Mouse (Mus musculus) erythroid progenitor cell, adult 5-6 weeks (primary cell): Measurements from ENCODE around the gene Svs3b. TPM values are rescaled to one million over a fixed set of nuclear protein-coding genes. Genes with fewer than 3 reads are reported as not detected.
"Not testable (repeated sequence)": the region's sequence is repeated elsewhere in the genome, so short reads cannot be mapped to it uniquely, and the experiment has no call there.

Source experiments
- ATAC-seq: replicated peaks from 2 replicates; pipeline ENCODE4 v1.8.0; 2016; ENCODE audit warnings: moderate number of reproducible peaks, mild to moderate bottlenecking, moderate TSS enrichment, inconsistent platforms; ENCODE audit not compliant: poor library complexity, low FRiP score, severe bottlenecking
- total RNA-seq, 2 experiments: library from RNA; stranded (forward) in 1 of 2; stranded (reverse) in 1 of 2; fragments of 150-400 nt in 1 of 2; fragments of 186-747, 209-891 nt in 1 of 2; gene quantifications; 2 replicates each; pipeline versions ENCODE4 v1.2.3 to v1.2.4; 2015 to 2017; ENCODE audit warnings: low replicate concordance in 2 of 2

Gene Svs3b
- total RNA-seq (2015; ENCODE audit: low replicate concordance) = not detected in 2 replicates
- not detected in 2 replicates for total RNA-seq (2017; ENCODE audit: low replicate concordance)

GRCm38 (mm10) chr2:164256540-164256939, at the start of gene Svs3b:
Gene Svs3b, minus strand, starts transcription at chr2:164256640.
- ATAC-seq = not testable (repeated sequence)

GRCm38 (mm10) chr2:164288968-164289367, 32.5 kb upstream of the Svs3b start, which contains the start of gene Svs3a:
Gene Svs3a, plus strand, starts transcription at chr2:164289268.
- not testable (repeated sequence) for ATAC-seq

- ATAC-seq = no peak
These were observed 21.9 kb upstream of the Svs3b start, which contains the start of gene Svs4 for GRCm38 (mm10) chr2:164278359-164278758. Gene Svs4, minus strand, starts transcription at chr2:164278459.

GRCm38 (mm10) chr2:164238366-164238765, 18.1 kb downstream of the Svs3b start, which contains the start of gene Svs2:
Gene Svs2, minus strand, starts transcription at chr2:164238466.
- ATAC-seq = no peak

- ATAC-seq = no peak
These were observed 23.8 kb downstream of the Svs3b start for GRCm38 (mm10) chr2:164232671-164233070.

DNA sequence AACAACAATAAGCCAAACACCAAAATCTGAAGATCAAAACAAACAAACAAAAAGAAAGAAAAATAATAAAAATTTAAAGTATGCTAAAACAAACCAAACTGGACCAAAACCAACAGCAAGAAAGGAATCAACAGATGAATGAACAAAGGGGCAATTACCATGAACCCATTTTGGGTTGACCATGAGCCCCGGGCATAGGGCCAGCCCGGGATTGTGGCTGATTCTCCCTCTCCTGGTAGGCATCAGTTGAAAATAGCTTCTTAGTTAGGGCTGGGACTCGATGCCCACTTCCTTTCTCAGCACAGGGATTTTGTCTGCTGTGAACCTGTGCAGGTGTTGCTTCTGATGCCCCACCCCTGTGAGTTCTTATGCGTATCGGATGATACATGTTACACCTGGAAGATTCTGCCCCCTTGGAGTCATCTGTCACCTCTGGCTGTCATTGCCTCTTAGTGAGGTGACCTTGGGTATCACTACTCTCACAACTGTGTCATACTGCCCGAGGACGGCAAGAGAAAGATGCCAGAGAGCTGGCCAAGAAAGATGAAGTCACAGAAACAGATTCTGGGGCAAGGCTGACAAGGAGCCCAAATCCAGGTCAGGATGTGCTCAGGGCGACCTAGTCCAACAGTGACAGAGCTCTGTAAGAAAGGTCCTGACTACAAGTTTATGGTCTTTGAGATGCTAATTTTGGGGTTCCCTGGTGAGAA, 27.9 kb downstream of the Svs3b start:
- no peak for ATAC-seq

- ATAC-seq = no peak
These were observed 34.9 kb downstream of the Svs3b start, which contains the start of gene Wfdc15b for GRCm38 (mm10) chr2:164221522-164221921. Gene Wfdc15b, minus strand, starts transcription at chr2:164221660.

GRCm38 (mm10) chr2:164219295-164219694, 37.1 kb downstream of the Svs3b start:
- ATAC-seq = no peak

DNA sequence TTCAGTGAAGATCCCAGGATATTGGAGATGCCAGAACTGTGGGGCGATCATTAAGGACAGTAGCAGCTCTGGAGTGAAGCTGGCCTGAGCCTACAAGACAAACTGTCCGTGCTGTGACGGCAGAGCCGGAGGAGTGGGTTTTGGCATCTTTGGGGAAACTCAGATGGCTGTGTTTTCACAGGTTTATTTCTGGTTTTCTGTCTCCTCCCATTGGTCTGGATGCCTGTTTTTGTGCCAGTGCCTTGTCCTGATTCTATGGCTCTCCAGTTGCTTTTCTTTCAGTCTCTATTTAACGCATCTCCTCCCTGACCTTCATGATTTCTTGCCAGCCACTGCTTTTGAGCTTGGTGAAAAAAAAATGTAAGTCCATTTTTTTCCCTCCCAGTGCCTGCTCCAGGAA, 43.7 kb downstream of the Svs3b start:
- ATAC-seq = no peak

DNA sequence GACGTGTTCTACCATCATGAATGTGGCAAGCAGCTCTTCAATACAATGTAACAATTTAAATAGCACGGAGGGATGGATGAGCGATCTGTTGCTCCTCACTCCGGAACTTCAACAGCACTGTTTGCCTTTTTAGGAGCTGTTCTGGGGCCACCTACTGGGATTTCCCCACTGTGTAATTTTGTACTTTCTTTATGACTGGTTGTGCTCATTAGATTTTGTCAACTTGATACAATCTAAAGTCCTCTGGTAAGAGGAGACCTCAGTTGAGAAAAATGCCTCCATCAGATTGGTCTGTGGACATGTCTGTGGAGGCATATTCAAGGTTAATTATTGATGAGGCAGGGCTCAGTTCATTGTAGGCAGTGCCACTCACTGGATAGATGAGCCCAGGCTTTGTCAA, 45.5 kb downstream of the Svs3b start:
- ATAC-seq = no peak

- no peak for ATAC-seq
These were observed 49.8 kb downstream of the Svs3b start for GRCm38 (mm10) chr2:164206676-164207075.

DNA sequence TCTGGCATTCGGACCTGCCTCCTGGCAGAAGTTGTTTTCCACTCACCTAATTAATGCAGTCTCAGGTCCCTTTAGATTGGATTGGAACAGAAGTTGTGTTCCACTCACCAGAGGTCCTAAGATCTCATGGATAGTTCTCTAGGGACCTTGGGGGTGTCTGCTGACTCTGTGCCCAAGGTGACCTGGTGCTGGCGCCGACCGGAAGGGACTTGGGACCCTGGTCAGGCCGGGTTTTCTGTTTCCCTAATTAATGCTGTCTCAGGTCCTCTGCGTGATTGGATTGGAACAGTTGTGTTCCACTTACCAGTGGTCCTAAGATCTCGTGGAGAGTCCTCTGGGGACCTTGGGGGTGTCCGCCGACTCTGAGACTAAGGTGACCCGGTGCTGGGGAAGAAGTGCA, 50.4 kb downstream of the Svs3b start:
- not testable (repeated sequence) for ATAC-seq

Other genes starting within 250 kb of the Svs3b start
- gene Pabpc1l, start 231.2 kb downstream of the Svs3b start, total RNA-seq (2015; ENCODE audit: low replicate concordance) = 3.6 TPM in 1 of 2 replicates, not detected in the other
- not detected in 2 replicates for gene Pabpc1l, start 231.2 kb downstream of the Svs3b start, total RNA-seq (2017; ENCODE audit: low replicate concordance)
- 58.7 and 62.5 TPM in 2 replicates for gene Stk4, start 186.3 kb downstream of the Svs3b start, total RNA-seq (2015; ENCODE audit: low replicate concordance)
- gene Stk4, start 186.3 kb downstream of the Svs3b start, total RNA-seq (2017; ENCODE audit: low replicate concordance) = 40.8 and 74.2 TPM in 2 replicates
- gene Tomm34, start 185.5 kb downstream of the Svs3b start, total RNA-seq (2015; ENCODE audit: low replicate concordance) = 17.3 and 21.8 TPM in 2 replicates
- 9.9 and 10.2 TPM in 2 replicates for gene Tomm34, start 185.5 kb downstream of the Svs3b start, total RNA-seq (2017; ENCODE audit: low replicate concordance)
- not detected in 2 replicates for gene Kcns1, start 85.5 kb downstream of the Svs3b start, total RNA-seq (2015; ENCODE audit: low replicate concordance)
- gene Kcns1, start 85.5 kb downstream of the Svs3b start, total RNA-seq (2017; ENCODE audit: low replicate concordance) = not detected in 2 replicates
- not detected in 2 replicates for gene Wfdc5, start 73.9 kb downstream of the Svs3b start, total RNA-seq (2015; ENCODE audit: low replicate concordance)
- not detected in 2 replicates for gene Wfdc5, start 73.9 kb downstream of the Svs3b start, total RNA-seq (2017; ENCODE audit: low replicate concordance)
- not detected in 2 replicates for gene Wfdc12, start 66.0 kb downstream of the Svs3b start, total RNA-seq (2015; ENCODE audit: low replicate concordance)
- gene Wfdc12, start 66.0 kb downstream of the Svs3b start, total RNA-seq (2017; ENCODE audit: low replicate concordance) = not detected in 2 replicates
- not detected in 2 replicates for gene Wfdc15a, start 56.5 kb downstream of the Svs3b start, total RNA-seq (2015; ENCODE audit: low replicate concordance)
- not detected in 2 replicates for gene Wfdc15a, start 56.5 kb downstream of the Svs3b start, total RNA-seq (2017; ENCODE audit: low replicate concordance)
- gene Wfdc15b, start 35.0 kb downstream of the Svs3b start, total RNA-seq (2015; ENCODE audit: low replicate concordance) = not detected in 2 replicates
- gene Wfdc15b, start 35.0 kb downstream of the Svs3b start, total RNA-seq (2017; ENCODE audit: low replicate concordance) = not detected in 2 replicates
- not detected in 2 replicates for gene Svs2, start 18.2 kb downstream of the Svs3b start, total RNA-seq (2015; ENCODE audit: low replicate concordance)
- not detected in 2 replicates for gene Svs2, start 18.2 kb downstream of the Svs3b start, total RNA-seq (2017; ENCODE audit: low replicate concordance)
- gene Svs4, start 21.8 kb upstream of the Svs3b start, total RNA-seq (2015; ENCODE audit: low replicate concordance) = not detected in 2 replicates
- not detected in 2 replicates for gene Svs4, start 21.8 kb upstream of the Svs3b start, total RNA-seq (2017; ENCODE audit: low replicate concordance)
- gene Svs3a, start 32.6 kb upstream of the Svs3b start, total RNA-seq (2015; ENCODE audit: low replicate concordance) = not detected in 2 replicates
- not detected in 2 replicates for gene Svs3a, start 32.6 kb upstream of the Svs3b start, total RNA-seq (2017; ENCODE audit: low replicate concordance)
- not detected in 2 replicates for gene Svs6, start 60.1 kb upstream of the Svs3b start, total RNA-seq (2015; ENCODE audit: low replicate concordance)
- not detected in 2 replicates for gene Svs6, start 60.1 kb upstream of the Svs3b start, total RNA-seq (2017; ENCODE audit: low replicate concordance)
- gene Svs5, start 76.1 kb upstream of the Svs3b start, total RNA-seq (2015; ENCODE audit: low replicate concordance) = not detected in 2 replicates
- gene Svs5, start 76.1 kb upstream of the Svs3b start, total RNA-seq (2017; ENCODE audit: low replicate concordance) = not detected in 2 replicates
- gene Slpi, start 132.5 kb upstream of the Svs3b start, total RNA-seq (2015; ENCODE audit: low replicate concordance) = 36.9 and 68.8 TPM in 2 replicates
- 6.3 and 11.0 TPM in 2 replicates for gene Slpi, start 132.5 kb upstream of the Svs3b start, total RNA-seq (2017; ENCODE audit: low replicate concordance)
- gene Rbpjl, start 146.5 kb upstream of the Svs3b start, total RNA-seq (2015; ENCODE audit: low replicate concordance) = not detected in 2 replicates
- gene Rbpjl, start 146.5 kb upstream of the Svs3b start, total RNA-seq (2017; ENCODE audit: low replicate concordance) = not detected in 2 replicates
- not detected in 2 replicates for gene Matn4, start 148.5 kb upstream of the Svs3b start, total RNA-seq (2015; ENCODE audit: low replicate concordance)
- not detected in 2 replicates for gene Matn4, start 148.5 kb upstream of the Svs3b start, total RNA-seq (2017; ENCODE audit: low replicate concordance)
- 2.5 and 7.2 TPM in 2 replicates for gene Sdc4, start 187.2 kb upstream of the Svs3b start, total RNA-seq (2015; ENCODE audit: low replicate concordance)
- 5.7 and 7.2 TPM in 2 replicates for gene Sdc4, start 187.2 kb upstream of the Svs3b start, total RNA-seq (2017; ENCODE audit: low replicate concordance)
- gene Sys1, start 200.3 kb upstream of the Svs3b start, total RNA-seq (2015; ENCODE audit: low replicate concordance) = 8.8 and 10.8 TPM in 2 replicates
- gene Sys1, start 200.3 kb upstream of the Svs3b start, total RNA-seq (2017; ENCODE audit: low replicate concordance) = 3.1 and 5.3 TPM in 2 replicates
- not detected in 2 replicates for gene Gm20458, start 204.3 kb upstream of the Svs3b start, total RNA-seq (2015; ENCODE audit: low replicate concordance)
- not detected in 2 replicates for gene Gm20458, start 204.3 kb upstream of the Svs3b start, total RNA-seq (2017; ENCODE audit: low replicate concordance)
- not detected in 2 replicates for gene Trp53tg5, start 217.1 kb upstream of the Svs3b start, total RNA-seq (2015; ENCODE audit: low replicate concordance)
- not detected in 2 replicates for gene Trp53tg5, start 217.1 kb upstream of the Svs3b start, total RNA-seq (2017; ENCODE audit: low replicate concordance)
- gene Dbndd2, start 229.5 kb upstream of the Svs3b start, total RNA-seq (2015; ENCODE audit: low replicate concordance) = 6.3 TPM in 1 of 2 replicates, not detected in the other
- 0.61 TPM in 1 of 2 replicates, not detected in the other for gene Dbndd2, start 229.5 kb upstream of the Svs3b start, total RNA-seq (2017; ENCODE audit: low replicate concordance)
- 18.0 and 22.7 TPM in 2 replicates for gene Pigt, start 240.9 kb upstream of the Svs3b start, total RNA-seq (2015; ENCODE audit: low replicate concordance)
- gene Pigt, start 240.9 kb upstream of the Svs3b start, total RNA-seq (2017; ENCODE audit: low replicate concordance) = 7.7 and 26.9 TPM in 2 replicates